Mouse (Mus musculus) hindbrain, embryonic 10.5 days (tissue): ENCODE results near the gene Krtap26-1. TPM values are rescaled to one million over a fixed set of nuclear protein-coding genes. Genes with fewer than 3 reads are reported as not detected.

Experiments used
- DNase-seq: peaks from one replicate; pipeline ENCODE4 v3.0.0-alpha.2; 2017; ENCODE audit warnings: low spot score
- H3K27ac ChIP-seq: fragments of 300-500 bp; sonication (generic); 2 replicates; pipeline ENCODE4 v1.5.1; 2016; ENCODE audit warnings: mild to moderate bottlenecking, moderate library complexity
- H3K27me3 ChIP-seq: fragments of 300-500 bp; sonication (generic); 2 replicates; pipeline ENCODE4 v1.6.1; 2016; ENCODE audit warnings: mild to moderate bottlenecking; ENCODE audit not compliant: poor library complexity, insufficient read depth, severe bottlenecking
- H3K36me3 ChIP-seq: fragments of 300-500 bp; sonication (generic); 2 replicates; pipeline ENCODE4 v1.6.1; 2016; ENCODE audit warnings: mild to moderate bottlenecking, moderate library complexity
- H3K4me1 ChIP-seq: fragments of 300-500 bp; sonication (generic); replicated peaks from 2 replicates; pipeline ENCODE4 v1.6.1; 2016; ENCODE audit warnings: mild to moderate bottlenecking
- H3K4me3 ChIP-seq: fragments of 300-500 bp; sonication (generic); 2 replicates; pipeline ENCODE4 v1.5.1; 2016; ENCODE audit warnings: mild to moderate bottlenecking, moderate library complexity
- H3K9me3 ChIP-seq: fragments of 300-500 bp; sonication (generic); 2 replicates; pipeline ENCODE4 v1.6.1; 2016; ENCODE audit warnings: mild to moderate bottlenecking, moderate library complexity
- WGBS: fragments of 180-500 bp; shearing (Covaris S2); methylation state at CpG from one replicate; pipeline ENCODE4 v1.1.7; 2016; 5-methylcytosine and 5-hydroxymethylcytosine counted together
- polyA plus RNA-seq: library from polyadenylated mRNA; unstranded; fragments of >200 nt; fragmentation: Nextera tagmentation; extraction: Ambion mirVana; gene quantifications from 2 replicates; pipeline ENCODE4 v1.2.1, GENCODE M21; 2016

The Krtap26-1 gene
- not detected in 2 replicates for polyA plus RNA-seq

GRCm38 (mm10) chr16:88647358-88647846, at the start of gene Krtap26-1:
Gene Krtap26-1, minus strand, starts transcription at chr16:88647796.
- DNase-seq = no peak
- Histone ChIP-seq H3K9me3 (no peaks in the 10 kb centered on the region), H3K27ac (no peak within 1 kb of the TSS), H3K27me3 (no peaks in the 10 kb centered on the region), H3K4me3 (no peak within 1 kb of the TSS), H3K36me3 (no peaks in the 10 kb centered on the region), H3K4me1 (peaks cover 9% of the 10 kb centered on the region)
- WGBS = 84% methylated on average over 10 of the region's 10 CpGs

GRCm38 (mm10) chr16:88696256-88696655, 48.7 kb upstream of the Krtap26-1 start:
- no peak for DNase-seq
- H3K4me3 ChIP-seq = no peak overlapping the region
- no peaks in the 10 kb centered on the region for H3K9me3 ChIP-seq
- H3K4me1 ChIP-seq = 0 out of 2 replicates have a peak, but pooled peaks cover 2% of the 10 kb centered on the region
- WGBS = 85% methylated on average over 4 of the region's 4 CpGs
- no peaks in the 10 kb centered on the region for H3K27me3 ChIP-seq
- H3K36me3 ChIP-seq = no peaks in the 10 kb centered on the region
- H3K27ac ChIP-seq = no peak overlapping the region

GRCm38 (mm10) chr16:88681282-88681681, 33.7 kb upstream of the Krtap26-1 start:
- Histone ChIP-seq H3K4me1 (0 out of 2 replicates have a peak, but pooled peaks cover 4% of the 10 kb centered on the region), H3K27me3 (no peaks in the 10 kb centered on the region), H3K9me3 (no peaks in the 10 kb centered on the region), H3K27ac (peak overlapping the region; percentile 23; the same call in 1 of the 2 replicates), H3K36me3 (no peaks in the 10 kb centered on the region), H3K4me3 (no peak overlapping the region)
- no peak for DNase-seq
- 46% methylated on average over 2 of the region's 2 CpGs for WGBS

GRCm38 (mm10) chr16:88679099-88679498, 31.5 kb upstream of the Krtap26-1 start:
- WGBS = 86% methylated on average over 6 of the region's 6 CpGs
- Histone ChIP-seq H3K4me1 (0 out of 2 replicates have a peak, but pooled peaks cover 4% of the 10 kb centered on the region), H3K36me3 (no peaks in the 10 kb centered on the region), H3K4me3 (no peak overlapping the region), H3K27me3 (no peaks in the 10 kb centered on the region), H3K9me3 (no peaks in the 10 kb centered on the region), H3K27ac (no peak overlapping the region)
- DNase-seq = no peak

GRCm38 (mm10) chr16:88671571-88671970, 24.0 kb upstream of the Krtap26-1 start, which contains the start of gene Krtap27-1:
Gene Krtap27-1, minus strand, starts transcription at chr16:88671671.
- Histone ChIP-seq H3K9me3 (no peaks in the 10 kb centered on the region), H3K27ac (no peak within 1 kb of the TSS), H3K4me3 (no peak within 1 kb of the TSS), H3K36me3 (no peaks in the 10 kb centered on the region), H3K4me1 (no peaks in the 10 kb centered on the region), H3K27me3 (no peaks in the 10 kb centered on the region)
- WGBS = 94% methylated on average over 4 of the region's 4 CpGs
- DNase-seq = no peak

- H3K4me1 ChIP-seq = no peaks in the 10 kb centered on the region
- DNase-seq = no peak
- H3K27me3 ChIP-seq = no peaks in the 10 kb centered on the region
- no peaks in the 10 kb centered on the region for H3K36me3 ChIP-seq
- H3K4me3 ChIP-seq = no peak overlapping the region
- no peaks in the 10 kb centered on the region for H3K9me3 ChIP-seq
- no peak overlapping the region for H3K27ac ChIP-seq
- 68% methylated on average over 1 of the region's 1 CpGs for WGBS
Measured at GRCm38 (mm10) chr16:88657426-88657825, 9.8 kb upstream of the Krtap26-1 start.

- H3K9me3 ChIP-seq = no peaks in the 10 kb centered on the region
- DNase-seq = no peak
Measured at GRCm38 (mm10) chr16:88651952-88652351, 4.4 kb upstream of the Krtap26-1 start.

GRCm38 (mm10) chr16:88651082-88651481, 3.5 kb upstream of the Krtap26-1 start:
- Histone ChIP-seq H3K27me3 (no peaks in the 10 kb centered on the region), H3K9me3 (no peaks in the 10 kb centered on the region), H3K36me3 (no peaks in the 10 kb centered on the region), H3K27ac (no peak overlapping the region), H3K4me3 (no peak overlapping the region), H3K4me1 (peaks cover 9% of the 10 kb centered on the region)
- 96% methylated on average over 1 of the region's 1 CpGs for WGBS
- no peak for DNase-seq

More at GRCm38 (mm10) chr16:88651952-88652351, 4.4 kb upstream of the Krtap26-1 start:
- H3K27me3 ChIP-seq = no peaks in the 10 kb centered on the region
- H3K27ac ChIP-seq = no peak overlapping the region
- WGBS = 76% methylated on average over 2 of the region's 2 CpGs
- no peak overlapping the region for H3K4me3 ChIP-seq
- no peaks in the 10 kb centered on the region for H3K36me3 ChIP-seq
- H3K4me1 ChIP-seq = peaks cover 6% of the 10 kb centered on the region

- H3K4me3 ChIP-seq = no peak overlapping the region
- WGBS = 85% methylated on average over 8 of the region's 8 CpGs
- peaks cover 9% of the 10 kb centered on the region for H3K4me1 ChIP-seq
- no peaks in the 10 kb centered on the region for H3K9me3 ChIP-seq
- DNase-seq = no peak
- no peak overlapping the region for H3K27ac ChIP-seq
- H3K27me3 ChIP-seq = no peaks in the 10 kb centered on the region
- no peaks in the 10 kb centered on the region for H3K36me3 ChIP-seq
Measured at GRCm38 (mm10) chr16:88646366-88647111, 1.1 kb downstream of the Krtap26-1 start.

GRCm38 (mm10) chr16:88640053-88640452, 7.5 kb downstream of the Krtap26-1 start:
- WGBS = 89% methylated on average over 3 of the region's 3 CpGs
- Histone ChIP-seq H3K9me3 (no peaks in the 10 kb centered on the region), H3K4me1 (no peaks in the 10 kb centered on the region), H3K4me3 (no peak overlapping the region), H3K27ac (no peak overlapping the region), H3K36me3 (no peaks in the 10 kb centered on the region), H3K27me3 (no peaks in the 10 kb centered on the region)
- no peak for DNase-seq

- no peak overlapping the region for H3K27ac ChIP-seq
- H3K36me3 ChIP-seq = no peaks in the 10 kb centered on the region
- 59% methylated on average over 4 of the region's 4 CpGs for WGBS
- peak; percentile 7 for DNase-seq
- 0 out of 2 replicates have a peak, but pooled peaks cover 2% of the 10 kb centered on the region for H3K4me1 ChIP-seq
- H3K9me3 ChIP-seq = no peaks in the 10 kb centered on the region
- H3K4me3 ChIP-seq = no peak overlapping the region
- no peaks in the 10 kb centered on the region for H3K27me3 ChIP-seq
Measured at GRCm38 (mm10) chr16:88635142-88635541, 12.5 kb downstream of the Krtap26-1 start.

- no peak for DNase-seq
- Histone ChIP-seq H3K4me3 (no peak overlapping the region), H3K27ac (no peak overlapping the region), H3K4me1 (0 out of 2 replicates have a peak, but pooled peaks cover 2% of the 10 kb centered on the region), H3K9me3 (no peaks in the 10 kb centered on the region), H3K27me3 (no peaks in the 10 kb centered on the region), H3K36me3 (no peaks in the 10 kb centered on the region)
- 80% methylated on average over 4 of the region's 4 CpGs for WGBS
Measured at GRCm38 (mm10) chr16:88631474-88631873, 16.1 kb downstream of the Krtap26-1 start.

- Histone ChIP-seq H3K4me3 (no peak within 1 kb of the TSS), H3K36me3 (no peaks in the 10 kb centered on the region), H3K4me1 (no peaks in the 10 kb centered on the region), H3K27me3 (no peaks in the 10 kb centered on the region), H3K27ac (no peak within 1 kb of the TSS), H3K9me3 (no peaks in the 10 kb centered on the region)
- DNase-seq = no peak
- 93% methylated on average over 4 of the region's 4 CpGs for WGBS
Measured at GRCm38 (mm10) chr16:88627566-88627965, 20.0 kb downstream of the Krtap26-1 start, which contains the start of gene 2310079G19Rik. Gene 2310079G19Rik, minus strand, starts transcription at chr16:88627666.
